Mouse (Mus musculus) hindbrain, embryonic 11.5 days (tissue): ENCODE data around the gene Cdca3. TPM values are rescaled to one million over a fixed set of nuclear protein-coding genes. Genes with fewer than 3 reads are reported as not detected.
"Not testable (repeated sequence)": the region's sequence is repeated elsewhere in the genome, so short reads cannot be mapped to it uniquely, and the experiment has no call there.

Experiments used
- ATAC-seq: fragments of 200-750 bp; cut with Nextera tagmentation; 2 replicates; pipeline ENCODE4 v1.8.0; 2017; ENCODE audit warnings: mild to moderate bottlenecking, moderate TSS enrichment, moderate library complexity; ENCODE audit not compliant: low FRiP score
- DNase-seq: peaks from one replicate; pipeline ENCODE4 v3.0.0-alpha.2; 2015; ENCODE audit warnings: low spot score
- H3K27ac ChIP-seq: fragments of 300-500 bp; sonication (generic); 2 replicates; pipeline ENCODE4 v1.5.1; 2014; ENCODE audit warnings: mild to moderate bottlenecking, low read depth, low read length
- H3K27me3 ChIP-seq: fragments of 300-500 bp; sonication (generic); 2 replicates; pipeline ENCODE4 v1.6.1; 2014; ENCODE audit warnings: mild to moderate bottlenecking, low read length, moderate library complexity, mixed read lengths; ENCODE audit not compliant: control insufficient read depth, insufficient read depth
- H3K36me3 ChIP-seq: fragments of 300-500 bp; sonication (generic); 2 replicates; pipeline ENCODE4 v1.6.1; 2014; ENCODE audit warnings: mild to moderate bottlenecking, low read length, moderate library complexity, mixed read lengths; ENCODE audit not compliant: control insufficient read depth, insufficient read depth
- H3K4me1 ChIP-seq: fragments of 300-500 bp; sonication (generic); replicated peaks from 2 replicates; pipeline ENCODE4 v1.6.1; 2014; ENCODE audit warnings: low read length, mixed read lengths; ENCODE audit not compliant: control insufficient read depth, insufficient read depth
- H3K4me2 ChIP-seq: fragments of 300-500 bp; sonication (generic); replicated peaks from 2 replicates; pipeline ENCODE4 v1.6.1; 2014; ENCODE audit warnings: mild to moderate bottlenecking, low read depth, low read length
- H3K4me3 ChIP-seq: fragments of 300-500 bp; sonication (generic); 2 replicates; pipeline ENCODE4 v1.5.1; 2014; ENCODE audit warnings: low read depth, low read length
- H3K9ac ChIP-seq: fragments of 300-500 bp; sonication (generic); 2 replicates; pipeline ENCODE4 v1.6.1; 2014; ENCODE audit warnings: low read depth, low read length
- H3K9me3 ChIP-seq: fragments of 300-500 bp; sonication (generic); 2 replicates; pipeline ENCODE4 v1.6.1; 2016; ENCODE audit warnings: low read length; ENCODE audit not compliant: control insufficient read depth
- WGBS: fragments of 180-500 bp; shearing (Covaris S2); extraction: QIAGEN DNeasy Blood & Tissue Kit; methylation state at CpG from one replicate; pipeline ENCODE4 v1.1.7; 2014; 5-methylcytosine and 5-hydroxymethylcytosine counted together
- polyA plus RNA-seq: library from polyadenylated mRNA; unstranded; fragments of >200 nt; fragmentation: Nextera tagmentation; extraction: Ambion mirVana; gene quantifications from 2 replicates; pipeline ENCODE4 v1.2.1, GENCODE M21; 2014

Gene Cdca3
- polyA plus RNA-seq, 1 experiment from 2014 or later, result 193 TPM

DNA sequence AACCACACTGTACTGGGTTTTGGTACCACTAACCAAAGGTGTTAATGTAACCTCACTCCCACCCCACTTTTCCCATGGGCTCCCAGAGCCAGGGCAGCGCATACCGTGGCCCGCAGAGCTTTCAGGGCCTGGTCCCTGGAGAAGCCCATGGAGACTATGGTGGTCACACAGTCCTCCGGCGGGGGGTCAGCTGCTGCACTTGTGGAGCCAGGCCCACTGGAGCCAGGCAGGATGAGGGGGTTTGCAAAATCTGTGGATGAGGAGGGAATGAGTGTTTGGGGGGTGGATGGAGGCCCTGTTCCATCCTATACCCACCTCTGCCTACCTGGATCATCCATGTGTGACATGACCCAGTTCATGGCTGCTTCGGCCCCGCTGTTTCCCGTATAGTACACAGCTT is 11.8 kb upstream of the Cdca3 start:
- no peak overlapping the region for H3K4me2 ChIP-seq
- no peak overlapping the region for H3K27ac ChIP-seq
- ATAC-seq, result no peak
- DNase-seq, result no peak
- peaks cover 7% of the 10 kb centered on the region for H3K4me1 ChIP-seq
- H3K36me3 ChIP-seq, result peaks cover 20% of the 10 kb centered on the region
- no peak overlapping the region for H3K9ac ChIP-seq
- H3K27me3 ChIP-seq, result no peaks in the 10 kb centered on the region
- 97% methylated on average over 8 of the region's 8 CpGs for WGBS
- H3K9me3 ChIP-seq, result no peaks in the 10 kb centered on the region
- H3K4me3 ChIP-seq, result no peak overlapping the region

- Histone ChIP-seq H3K4me2 (no peak overlapping the region), H3K4me1 (peaks cover 4% of the 10 kb centered on the region), H3K36me3 (peaks cover 20% of the 10 kb centered on the region), H3K4me3 (no peak overlapping the region), H3K27me3 (no peaks in the 10 kb centered on the region), H3K9ac (no peak overlapping the region), H3K27ac (no peak overlapping the region), H3K9me3 (no peaks in the 10 kb centered on the region)
- DNase-seq, result no peak
- 92% methylated on average over 8 of the region's 8 CpGs for WGBS
- ATAC-seq, result no peak
Observed at GRCm38 (mm10) chr6:124817971-124818370, 11.4 kb upstream of the Cdca3 start.

- peaks cover 31% of the 10 kb centered on the region for H3K36me3 ChIP-seq
- ATAC-seq, result no peak
Observed at GRCm38 (mm10) chr6:124820891-124821290, 8.5 kb upstream of the Cdca3 start.

GRCm38 (mm10) chr6:124822049-124822448 is 7.3 kb upstream of the Cdca3 start:
- no peak overlapping the region for H3K4me2 ChIP-seq
- no peaks in the 10 kb centered on the region for H3K9me3 ChIP-seq
- DNase-seq, result no peak
- H3K4me3 ChIP-seq, result no peak overlapping the region
- H3K27ac ChIP-seq, result no peak overlapping the region
- H3K4me1 ChIP-seq, result no peaks in the 10 kb centered on the region
- peaks cover 31% of the 10 kb centered on the region for H3K36me3 ChIP-seq
- no peaks in the 10 kb centered on the region for H3K27me3 ChIP-seq
- no peak for ATAC-seq
- no peak overlapping the region for H3K9ac ChIP-seq
- 98% methylated on average over 4 of the region's 4 CpGs for WGBS

More at GRCm38 (mm10) chr6:124820891-124821290, 8.5 kb upstream of the Cdca3 start:
- H3K9me3 ChIP-seq, result no peaks in the 10 kb centered on the region
- no peaks in the 10 kb centered on the region for H3K4me1 ChIP-seq
- no peak overlapping the region for H3K4me3 ChIP-seq
- no peak overlapping the region for H3K4me2 ChIP-seq
- 90% methylated on average over 5 of the region's 5 CpGs for WGBS
- no peak for DNase-seq
- no peak overlapping the region for H3K27ac ChIP-seq
- H3K9ac ChIP-seq, result no peak overlapping the region
- no peaks in the 10 kb centered on the region for H3K27me3 ChIP-seq

DNA sequence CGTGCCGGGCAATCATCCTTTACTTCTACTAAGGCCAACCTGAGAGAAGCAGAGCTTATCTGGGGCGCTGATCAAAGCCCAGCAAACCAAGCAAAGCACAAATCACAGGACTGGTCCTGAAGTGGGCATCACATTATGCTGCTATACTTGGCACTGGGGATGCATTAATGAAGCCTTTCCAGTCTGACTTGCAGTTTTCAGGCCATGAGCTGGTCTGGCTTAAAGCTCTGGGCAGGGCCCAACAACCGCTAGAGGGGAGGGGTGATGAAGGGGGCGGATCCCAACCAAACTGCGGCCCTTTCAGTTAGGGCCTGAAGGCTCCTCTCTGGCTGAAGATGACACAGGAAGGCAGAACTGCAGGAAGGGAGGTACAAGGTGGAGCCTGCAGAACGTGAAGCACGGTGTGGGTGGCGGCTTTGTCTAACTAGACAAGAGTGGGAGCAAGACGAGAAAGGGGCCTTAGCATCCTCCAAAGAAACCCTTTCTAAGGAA is 1.2 kb upstream of the Cdca3 start:
- Histone ChIP-seq H3K9ac (peak overlapping the region; percentile 64), H3K4me2 (peak overlapping the region; percentile 77), H3K9me3 (no peaks in the 10 kb centered on the region), H3K27ac (0 out of 2 replicates have a peak overlapping the region, but pooled peaks have one; percentile 1), H3K4me3 (peak overlapping the region; percentile 68), H3K27me3 (no peaks in the 10 kb centered on the region), H3K4me1 (peaks cover 8% of the 10 kb centered on the region), H3K36me3 (peaks cover 17% of the 10 kb centered on the region)
- ATAC-seq (no peak), DNase-seq (no peak)
- 25% methylated on average over 10 of the region's 10 CpGs for WGBS

GRCm38 (mm10) chr6:124829799-124830700 is 703 bp downstream of the Cdca3 start:
- Histone ChIP-seq H3K4me3 (peak overlapping the region; percentile 68), H3K4me1 (peaks cover 8% of the 10 kb centered on the region), H3K36me3 (0 out of 2 replicates have a peak, but pooled peaks cover 3% of the 10 kb centered on the region), H3K9ac (peak overlapping the region; percentile 78), H3K9me3 (no peaks in the 10 kb centered on the region), H3K27ac (peak overlapping the region; percentile 77; the same call in 1 of the 2 replicates), H3K4me2 (peak overlapping the region; percentile 85), H3K27me3 (no peaks in the 10 kb centered on the region)
- DNase-seq, result peak; percentile 89
- peak; percentile 90 for ATAC-seq
- under 1% methylated on average over 38 of the region's 38 CpGs for WGBS

- not testable (repeated sequence) for H3K9me3 ChIP-seq, ATAC-seq, H3K36me3 ChIP-seq, H3K9ac ChIP-seq, H3K27ac ChIP-seq, H3K4me1 ChIP-seq, H3K27me3 ChIP-seq, DNase-seq
- Histone ChIP-seq H3K4me2 (peak overlapping the region; percentile 85), H3K4me3 (peak overlapping the region; percentile 68; the same call in 1 of the 2 replicates)
- WGBS, result 92% methylated on average over 4 of the region's 4 CpGs
Observed at GRCm38 (mm10) chr6:124831199-124831598, 1.9 kb downstream of the Cdca3 start.

DNA sequence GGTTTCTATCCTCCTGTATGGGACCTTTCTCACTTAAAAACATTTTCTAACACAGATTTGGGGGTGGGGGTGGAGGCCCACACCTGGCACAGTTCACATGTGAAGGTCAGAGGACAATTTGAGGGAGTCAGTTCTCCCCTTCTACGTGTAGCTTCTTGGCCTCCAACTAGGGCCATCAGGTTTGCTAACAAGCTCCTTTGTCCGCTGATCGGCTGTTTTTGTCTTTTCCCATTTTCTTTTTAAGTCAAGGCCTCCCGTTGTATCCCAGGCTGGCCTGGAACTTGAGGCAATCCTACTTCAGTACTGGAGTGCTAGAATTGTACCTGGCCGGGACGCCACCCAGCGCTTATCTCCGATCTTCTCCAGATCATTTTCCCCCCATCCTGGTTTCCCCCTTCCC is 2.3 kb downstream of the Cdca3 start:
- Histone ChIP-seq H3K9ac (no peak overlapping the region), H3K4me3 (no peak overlapping the region), H3K4me1 (peaks cover 8% of the 10 kb centered on the region), H3K27ac (no peak overlapping the region), H3K9me3 (no peaks in the 10 kb centered on the region), H3K36me3 (0 out of 2 replicates have a peak, but pooled peaks cover 3% of the 10 kb centered on the region), H3K4me2 (peak overlapping the region; percentile 85; the same call in 1 of the 2 replicates), H3K27me3 (no peaks in the 10 kb centered on the region)
- 95% methylated on average over 8 of the region's 8 CpGs for WGBS
- no peak for DNase-seq
- no peak for ATAC-seq
